Mouse (Mus musculus) limb, embryonic 15.5 days (tissue): ENCODE data around the gene Cerkl. TPM values are rescaled to one million over a fixed set of nuclear protein-coding genes. Genes with fewer than 3 reads are reported as not detected.

ENCODE experiments used
- ATAC-seq: fragments of 200-750 bp; cut with Nextera tagmentation; 2 replicates; pipeline ENCODE4 v1.8.0; 2017; ENCODE audit warnings: low read depth, moderate TSS enrichment; ENCODE audit not compliant: insufficient number of reproducible peaks, low FRiP score, low TSS enrichment
- H3K27ac ChIP-seq: fragments of 300-500 bp; sonication (generic); 2 replicates; pipeline ENCODE4 v1.5.1; 2015; ENCODE audit warnings: moderate library complexity, mild to moderate bottlenecking, inconsistent platforms
- H3K27me3 ChIP-seq: fragments of 300-500 bp; sonication (generic); 2 replicates; pipeline ENCODE4 v1.6.1; 2015; ENCODE audit warnings: inconsistent platforms
- H3K36me3 ChIP-seq: fragments of 300-500 bp; sonication (generic); 2 replicates; pipeline ENCODE4 v1.6.1; 2015; ENCODE audit warnings: inconsistent platforms
- H3K4me1 ChIP-seq: fragments of 300-500 bp; sonication (generic); 2 replicates; pipeline ENCODE4 v1.6.1; 2015; ENCODE audit warnings: inconsistent platforms
- H3K4me2 ChIP-seq: fragments of 300-500 bp; sonication (generic); 2 replicates; pipeline ENCODE4 v1.6.1; 2015; ENCODE audit warnings: mild to moderate bottlenecking, inconsistent platforms
- H3K4me3 ChIP-seq: fragments of 300-500 bp; sonication (generic); 2 replicates; pipeline ENCODE4 v1.5.1; 2015; ENCODE audit warnings: mild to moderate bottlenecking, inconsistent platforms
- H3K9ac ChIP-seq: fragments of 300-500 bp; sonication (generic); 2 replicates; pipeline ENCODE4 v1.6.1; 2015; ENCODE audit warnings: inconsistent platforms
- H3K9me3 ChIP-seq: fragments of 300-500 bp; sonication (generic); 2 replicates; pipeline ENCODE4 v1.6.1; 2016; ENCODE audit warnings: inconsistent platforms
- WGBS: fragments of 180-500 bp; shearing (Covaris S2); methylation state at CpG from one replicate; pipeline ENCODE4 v1.1.7; 2015; 5-methylcytosine and 5-hydroxymethylcytosine counted together
- polyA plus RNA-seq: library from polyadenylated mRNA; unstranded; fragments of >200 nt; fragmentation: Nextera tagmentation; extraction: Ambion mirVana; gene quantifications from 2 replicates; pipeline ENCODE4 v1.2.1, GENCODE M21; 2015

Gene Cerkl
- 0.88 and 2.1 TPM in 2 replicates for polyA plus RNA-seq

- no peak for ATAC-seq
- H3K27ac ChIP-seq, result no peak within 1 kb of the TSS
- peaks cover 70% of the 10 kb centered on the region for H3K27me3 ChIP-seq
- H3K4me1 ChIP-seq, result peaks cover 18% of the 10 kb centered on the region
- H3K9me3 ChIP-seq, result no peaks in the 10 kb centered on the region
- WGBS, result 1% methylated on average over 41 of the region's 42 CpGs
- H3K9ac ChIP-seq, result no peak within 1 kb of the TSS
- H3K4me3 ChIP-seq, result peak within 1 kb of the TSS; percentile 26
- H3K4me2 ChIP-seq, result peak within 1 kb of the TSS; percentile 50
- H3K36me3 ChIP-seq, result no peaks in the 10 kb centered on the region
Observed at GRCm38 (mm10) chr2:79456575-79457349, at the start of gene Cerkl, which contains the start of gene Neurod1. Gene Cerkl, minus strand, starts transcription at chr2:79456785. Gene Neurod1, minus strand, starts transcription at chr2:79456751.

DNA sequence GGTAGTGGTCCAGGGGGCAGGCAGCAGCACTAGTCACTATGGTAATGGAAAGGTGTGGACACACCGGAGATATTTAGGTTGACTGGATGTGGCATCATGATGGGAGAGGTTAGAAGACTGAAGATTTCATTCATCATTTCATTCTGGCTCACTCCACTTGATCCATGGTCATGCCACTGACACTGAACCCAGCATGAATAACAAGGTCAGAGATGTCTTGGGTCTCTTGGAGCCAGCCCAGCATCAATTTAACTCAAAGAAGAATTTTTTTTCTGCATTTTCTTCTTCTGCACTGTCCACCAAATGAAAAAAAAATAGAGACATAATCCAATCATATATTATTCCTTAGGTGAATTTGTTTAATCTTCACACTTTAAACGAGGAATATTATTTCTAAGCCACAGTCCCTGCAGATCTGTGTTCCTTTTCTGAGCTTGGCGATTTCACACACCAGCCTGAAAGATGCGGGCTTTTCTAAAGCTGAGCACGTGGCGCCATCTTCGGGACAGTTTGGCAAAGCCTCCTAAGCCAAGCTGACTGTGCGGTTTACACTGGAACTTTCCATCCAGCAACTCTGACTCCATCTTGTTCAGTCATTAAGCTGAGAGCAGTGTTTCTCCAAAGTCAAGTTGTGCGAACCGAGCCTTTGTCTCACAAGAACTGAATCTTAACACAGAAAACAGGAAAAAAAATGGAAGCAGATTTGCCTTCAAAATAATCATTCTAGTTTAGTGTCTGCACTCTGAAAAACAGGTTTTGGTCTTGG is 42.6 kb upstream of the Cerkl start:
- Histone ChIP-seq H3K4me2 (no peak overlapping the region), H3K9me3 (no peaks in the 10 kb centered on the region), H3K9ac (no peak overlapping the region), H3K4me1 (no peaks in the 10 kb centered on the region), H3K27me3 (0 out of 2 replicates have a peak, but pooled peaks cover 4% of the 10 kb centered on the region), H3K27ac (no peak overlapping the region), H3K4me3 (no peak overlapping the region), H3K36me3 (no peaks in the 10 kb centered on the region)
- 24% methylated on average over 10 of the region's 10 CpGs for WGBS
- no peak for ATAC-seq

DNA sequence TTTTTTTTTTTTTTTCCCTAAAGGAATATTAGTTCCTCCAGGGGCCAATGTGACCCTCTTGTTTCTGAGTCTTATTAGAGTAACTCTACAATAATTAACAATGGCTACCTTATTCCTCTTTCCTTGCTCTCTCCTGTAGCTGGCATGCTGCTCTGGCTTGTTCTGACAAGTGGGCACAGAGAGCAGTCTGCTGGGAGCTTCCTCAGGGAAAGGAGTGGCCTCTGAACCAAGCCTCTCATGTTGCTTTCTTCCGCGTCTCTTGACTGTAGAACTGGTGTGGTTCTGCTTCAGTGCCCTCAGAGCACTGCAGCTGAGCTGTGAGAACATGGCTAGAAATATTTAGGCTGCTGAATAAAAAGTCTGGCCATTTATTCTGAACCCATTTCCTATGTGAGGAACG is 28.5 kb upstream of the Cerkl start:
- H3K4me3 ChIP-seq, result no peak overlapping the region
- no peaks in the 10 kb centered on the region for H3K9me3 ChIP-seq
- H3K27me3 ChIP-seq, result no peaks in the 10 kb centered on the region
- H3K4me1 ChIP-seq, result no peaks in the 10 kb centered on the region
- ATAC-seq, result no peak
- no peak overlapping the region for H3K4me2 ChIP-seq
- no peaks in the 10 kb centered on the region for H3K36me3 ChIP-seq
- no peak overlapping the region for H3K27ac ChIP-seq
- no peak overlapping the region for H3K9ac ChIP-seq
- WGBS, result 52% methylated on average over 3 of the region's 3 CpGs

DNA sequence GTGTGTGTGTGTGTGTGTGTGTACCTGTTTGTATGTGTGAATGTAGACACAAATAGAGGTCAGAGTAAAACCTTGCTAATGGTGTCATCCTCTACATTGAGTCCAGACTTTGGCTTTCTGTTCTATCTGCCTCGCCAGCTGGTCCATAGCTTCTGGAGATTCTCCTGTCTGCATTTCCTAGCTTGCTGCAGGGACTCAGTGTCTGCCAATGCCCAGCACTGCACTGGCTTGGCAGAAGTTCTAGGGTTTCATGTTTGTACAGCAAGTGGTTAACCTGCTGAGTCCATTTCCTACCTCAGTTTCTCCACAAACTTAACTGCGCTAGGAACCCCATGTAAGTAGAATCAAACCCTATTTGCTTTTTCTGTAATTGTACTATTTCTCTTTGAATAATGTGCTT is 25.9 kb upstream of the Cerkl start:
- Histone ChIP-seq H3K36me3 (no peaks in the 10 kb centered on the region), H3K27ac (no peak overlapping the region), H3K4me1 (no peaks in the 10 kb centered on the region), H3K4me3 (no peak overlapping the region), H3K9me3 (no peaks in the 10 kb centered on the region), H3K9ac (no peak overlapping the region), H3K27me3 (no peaks in the 10 kb centered on the region), H3K4me2 (no peak overlapping the region)
- no peak for ATAC-seq
- WGBS, result 83% methylated on average over 2 of the region's 2 CpGs

- Histone ChIP-seq H3K27me3 (peaks cover 37% of the 10 kb centered on the region), H3K4me3 (no peak overlapping the region), H3K9ac (no peak overlapping the region), H3K36me3 (no peaks in the 10 kb centered on the region), H3K4me2 (no peak overlapping the region), H3K4me1 (peaks cover 5% of the 10 kb centered on the region), H3K9me3 (no peaks in the 10 kb centered on the region), H3K27ac (no peak overlapping the region)
- no peak for ATAC-seq
- WGBS, result 82% methylated on average over 4 of the region's 4 CpGs
Observed at GRCm38 (mm10) chr2:79462411-79462810, 5.8 kb upstream of the Cerkl start.

DNA sequence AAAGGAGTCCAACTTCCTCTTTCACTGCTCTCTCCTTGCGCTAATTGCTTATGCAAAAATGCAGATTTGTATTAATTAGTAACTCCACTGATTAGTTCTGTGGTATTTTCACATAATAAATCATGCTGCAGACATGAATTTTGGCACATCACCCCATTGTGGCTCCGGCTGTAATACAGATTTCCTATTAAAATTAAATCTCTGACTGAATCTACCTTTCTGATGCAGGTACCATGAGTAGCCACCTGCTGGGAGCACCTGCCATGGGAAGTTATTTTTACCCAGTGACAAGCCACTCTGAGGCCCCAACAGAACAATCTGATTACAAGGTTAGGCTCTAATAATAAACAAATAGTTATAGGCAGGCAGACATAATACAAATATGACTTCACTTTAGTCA is 5.3 kb upstream of the Cerkl start:
- 78% methylated on average over 2 of the region's 2 CpGs for WGBS
- no peak for ATAC-seq
- H3K27ac ChIP-seq, result no peak overlapping the region
- no peak overlapping the region for H3K9ac ChIP-seq
- H3K36me3 ChIP-seq, result no peaks in the 10 kb centered on the region
- peaks cover 42% of the 10 kb centered on the region for H3K27me3 ChIP-seq
- no peak overlapping the region for H3K4me3 ChIP-seq
- no peak overlapping the region for H3K4me2 ChIP-seq
- no peaks in the 10 kb centered on the region for H3K9me3 ChIP-seq
- H3K4me1 ChIP-seq, result peaks cover 5% of the 10 kb centered on the region

- no peak overlapping the region for H3K9ac ChIP-seq
- 2% methylated on average over 2 of the region's 2 CpGs for WGBS
- H3K27ac ChIP-seq, result no peak overlapping the region
- H3K27me3 ChIP-seq, result peaks cover 55% of the 10 kb centered on the region
- peaks cover 10% of the 10 kb centered on the region for H3K4me1 ChIP-seq
- H3K36me3 ChIP-seq, result no peaks in the 10 kb centered on the region
- no peak overlapping the region for H3K4me2 ChIP-seq
- no peaks in the 10 kb centered on the region for H3K9me3 ChIP-seq
- no peak overlapping the region for H3K4me3 ChIP-seq
- ATAC-seq, result no peak
Observed at GRCm38 (mm10) chr2:79460586-79460985, 4.0 kb upstream of the Cerkl start.

GRCm38 (mm10) chr2:79460107-79460506 is 3.5 kb upstream of the Cerkl start:
- H3K9ac ChIP-seq, result no peak overlapping the region
- WGBS, result 10% methylated on average over 14 of the region's 14 CpGs
- H3K27ac ChIP-seq, result no peak overlapping the region
- H3K4me3 ChIP-seq, result no peak overlapping the region
- ATAC-seq, result no peak
- peaks cover 10% of the 10 kb centered on the region for H3K4me1 ChIP-seq
- H3K36me3 ChIP-seq, result no peaks in the 10 kb centered on the region
- H3K27me3 ChIP-seq, result peaks cover 60% of the 10 kb centered on the region
- H3K9me3 ChIP-seq, result no peaks in the 10 kb centered on the region
- H3K4me2 ChIP-seq, result no peak overlapping the region

DNA sequence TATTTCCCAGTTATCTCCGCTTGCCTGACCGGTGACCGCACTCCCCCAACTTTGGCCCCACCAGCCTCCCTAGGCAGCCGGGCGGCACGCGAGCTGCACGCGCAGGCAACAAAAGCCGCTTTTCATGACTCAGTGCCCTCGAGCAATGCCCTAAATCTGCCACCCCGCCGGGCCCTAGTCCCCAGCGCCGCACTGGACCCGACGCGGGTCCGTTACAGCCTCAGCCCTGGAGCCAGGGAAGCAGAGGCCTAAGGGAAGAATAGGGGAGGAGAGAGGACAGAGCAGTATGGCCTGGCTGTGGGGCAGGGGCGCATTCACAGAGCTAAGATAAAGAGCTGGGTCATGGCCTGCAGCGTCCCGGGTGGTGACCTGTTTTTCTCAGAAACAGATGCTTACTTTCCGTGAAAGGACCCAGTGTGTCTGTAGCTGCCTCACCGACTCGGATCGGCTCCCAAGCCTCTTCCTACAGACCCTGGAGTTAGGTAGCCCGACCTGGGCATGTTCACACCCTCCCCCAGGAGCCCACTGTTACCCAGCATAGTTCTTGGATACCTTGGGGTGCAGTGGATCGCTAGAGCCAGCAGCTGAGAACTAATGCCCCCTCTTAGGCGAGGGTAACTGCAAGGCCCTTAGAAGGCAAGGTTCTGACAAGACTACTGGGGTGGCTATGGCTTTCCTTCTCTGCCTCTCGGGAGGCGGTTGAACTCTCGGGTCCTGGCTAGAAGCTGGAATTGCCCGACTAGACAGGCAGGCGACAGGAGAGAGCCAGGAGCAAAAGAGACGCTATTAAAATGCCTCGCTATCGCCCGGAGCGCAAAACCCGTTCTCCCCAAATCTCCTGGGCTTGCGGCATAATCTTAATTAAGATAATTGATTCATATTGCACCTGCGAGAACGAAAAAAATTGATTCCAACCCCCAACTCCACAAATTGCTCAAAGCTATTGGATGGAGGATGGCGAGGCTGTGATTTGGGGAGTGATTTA is 2.8 kb upstream of the Cerkl start:
- no peaks in the 10 kb centered on the region for H3K9me3 ChIP-seq
- no peak overlapping the region for H3K27ac ChIP-seq
- H3K27me3 ChIP-seq, result peaks cover 67% of the 10 kb centered on the region
- no peak overlapping the region for H3K4me3 ChIP-seq
- no peak overlapping the region for H3K9ac ChIP-seq
- no peak for ATAC-seq
- no peak overlapping the region for H3K4me2 ChIP-seq
- H3K4me1 ChIP-seq, result peaks cover 12% of the 10 kb centered on the region
- H3K36me3 ChIP-seq, result no peaks in the 10 kb centered on the region
- 1% methylated on average over 44 of the region's 44 CpGs for WGBS

GRCm38 (mm10) chr2:79457932-79458331 is 1.3 kb upstream of the Cerkl start:
- H3K4me1 ChIP-seq, result peaks cover 18% of the 10 kb centered on the region
- no peak overlapping the region for H3K9ac ChIP-seq
- no peaks in the 10 kb centered on the region for H3K36me3 ChIP-seq
- 13% methylated on average over 3 of the region's 3 CpGs for WGBS
- no peak for ATAC-seq
- H3K4me3 ChIP-seq, result no peak overlapping the region
- H3K27me3 ChIP-seq, result peaks cover 75% of the 10 kb centered on the region
- H3K9me3 ChIP-seq, result no peaks in the 10 kb centered on the region
- H3K4me2 ChIP-seq, result no peak overlapping the region
- H3K27ac ChIP-seq, result no peak overlapping the region

GRCm38 (mm10) chr2:79457434-79457833 is 849 bp upstream of the Cerkl start:
- no peak for ATAC-seq
- Histone ChIP-seq H3K4me3 (no peak overlapping the region), H3K9me3 (no peaks in the 10 kb centered on the region), H3K36me3 (no peaks in the 10 kb centered on the region), H3K27ac (no peak overlapping the region), H3K4me2 (no peak overlapping the region), H3K27me3 (peaks cover 73% of the 10 kb centered on the region), H3K9ac (no peak overlapping the region), H3K4me1 (peaks cover 18% of the 10 kb centered on the region)
- WGBS, result 54% methylated on average over 3 of the region's 3 CpGs
